Mouse (Mus musculus) intestine, embryonic 16.5 days (tissue): Measurements from ENCODE around the gene Eif5a. TPM values are rescaled to one million over a fixed set of nuclear protein-coding genes. Genes with fewer than 3 reads are reported as not detected.
A peak's percentile ranks its signal among the peaks of the same experiment; 100 is the strongest.

Source experiments
- ATAC-seq: fragments of 200-750 bp; cut with Nextera tagmentation; 2 replicates; pipeline ENCODE4 v1.8.0; 2017; ENCODE audit warnings: moderate TSS enrichment, moderate library complexity
- H3K27ac ChIP-seq: fragments of 300-500 bp; sonication (generic); 2 replicates; pipeline ENCODE4 v1.5.1; 2014; ENCODE audit warnings: mild to moderate bottlenecking, low read length
- H3K27me3 ChIP-seq: fragments of 300-500 bp; sonication (generic); replicated peaks from 2 replicates; pipeline ENCODE4 v1.6.1; 2014; ENCODE audit warnings: low read length, control low read depth, mixed read lengths; ENCODE audit not compliant: control insufficient read depth, insufficient read depth
- H3K36me3 ChIP-seq: fragments of 300-500 bp; sonication (generic); 2 replicates; pipeline ENCODE4 v1.6.1; 2014; ENCODE audit warnings: low read length, control low read depth; ENCODE audit not compliant: control insufficient read depth, insufficient read depth
- H3K4me1 ChIP-seq: fragments of 300-500 bp; sonication (generic); 2 replicates; pipeline ENCODE4 v1.6.1; 2014; ENCODE audit warnings: low read length, control low read depth, mixed read lengths; ENCODE audit not compliant: control insufficient read depth, insufficient read depth
- H3K4me2 ChIP-seq: fragments of 300-500 bp; sonication (generic); 2 replicates; pipeline ENCODE4 v1.6.1; 2014; ENCODE audit warnings: low read depth, low read length, control low read depth
- H3K4me3 ChIP-seq: fragments of 300-500 bp; sonication (generic); 2 replicates; pipeline ENCODE4 v1.5.1; 2014; ENCODE audit warnings: mild to moderate bottlenecking, low read length
- H3K9ac ChIP-seq: fragments of 300-500 bp; sonication (generic); 2 replicates; pipeline ENCODE4 v1.6.1; 2014; ENCODE audit warnings: low read depth, low read length
- H3K9me3 ChIP-seq: fragments of 300-500 bp; sonication (generic); 2 replicates; pipeline ENCODE4 v1.6.1; 2016; ENCODE audit warnings: low read length, control low read depth; ENCODE audit not compliant: control insufficient read depth
- WGBS: fragments of 180-500 bp; shearing (Covaris S2); extraction: QIAGEN DNeasy Blood & Tissue Kit; methylation state at CpG from one replicate; pipeline ENCODE4 v1.1.7; 2014; 5-methylcytosine and 5-hydroxymethylcytosine counted together
- polyA plus RNA-seq: library from polyadenylated mRNA; unstranded; fragments of >200 nt; fragmentation: Nextera tagmentation; extraction: Ambion mirVana; gene quantifications from 2 replicates; pipeline ENCODE4 v1.2.1, GENCODE M21; 2015

Eif5a gene
- polyA plus RNA-seq, 1 experiment from 2014 or later: 1,683 TPM

GRCm38 (mm10) chr11:69947337-69948065 is 25.7 kb upstream of the Eif5a start:
- peaks cover 6% of the 10 kb centered on the region for H3K4me1 ChIP-seq
- H3K27me3 ChIP-seq: no peaks in the 10 kb centered on the region
- H3K9me3 ChIP-seq: no peaks in the 10 kb centered on the region
- peak overlapping the region; percentile 54 for H3K9ac ChIP-seq
- peak; percentile 26 for ATAC-seq
- H3K27ac ChIP-seq: peak overlapping the region; percentile 53
- H3K36me3 ChIP-seq: no peaks in the 10 kb centered on the region; the same call in 1 of the 2 replicates
- peak overlapping the region; percentile 53 for H3K4me3 ChIP-seq
- WGBS: 3% methylated on average over 29 of the region's 29 CpGs
- peak overlapping the region; percentile 83 for H3K4me2 ChIP-seq

- Histone ChIP-seq H3K4me2 (peak overlapping the region; percentile 83), H3K9ac (0 out of 2 replicates have a peak overlapping the region, but pooled peaks have one; percentile 21), H3K4me1 (peaks cover 6% of the 10 kb centered on the region), H3K36me3 (no peaks in the 10 kb centered on the region; the same call in 1 of the 2 replicates), H3K9me3 (no peaks in the 10 kb centered on the region), H3K27ac (0 out of 2 replicates have a peak overlapping the region, but pooled peaks have one; percentile 53), H3K27me3 (no peaks in the 10 kb centered on the region), H3K4me3 (peak overlapping the region; percentile 53; the same call in 1 of the 2 replicates)
- 86% methylated on average over 18 of the region's 18 CpGs for WGBS
- no peak for ATAC-seq
Measured at GRCm38 (mm10) chr11:69945997-69946891, 24.5 kb upstream of the Eif5a start.

GRCm38 (mm10) chr11:69945216-69945615 is 23.5 kb upstream of the Eif5a start:
- H3K4me3 ChIP-seq: no peak overlapping the region
- H3K4me1 ChIP-seq: peaks cover 6% of the 10 kb centered on the region
- no peak for ATAC-seq
- no peaks in the 10 kb centered on the region; the same call in 1 of the 2 replicates for H3K36me3 ChIP-seq
- no peak overlapping the region for H3K4me2 ChIP-seq
- H3K9ac ChIP-seq: no peak overlapping the region
- 76% methylated on average over 13 of the region's 13 CpGs for WGBS
- no peaks in the 10 kb centered on the region for H3K27me3 ChIP-seq
- H3K9me3 ChIP-seq: no peaks in the 10 kb centered on the region
- no peak overlapping the region for H3K27ac ChIP-seq

- Histone ChIP-seq H3K27ac (no peak overlapping the region), H3K4me1 (peaks cover 23% of the 10 kb centered on the region), H3K4me3 (no peak overlapping the region), H3K36me3 (no peaks in the 10 kb centered on the region; the same call in 1 of the 2 replicates), H3K9me3 (no peaks in the 10 kb centered on the region), H3K9ac (no peak overlapping the region), H3K4me2 (no peak overlapping the region), H3K27me3 (0 out of 2 replicates have a peak, but pooled peaks cover 3% of the 10 kb centered on the region)
- 67% methylated on average over 4 of the region's 4 CpGs for WGBS
- no peak for ATAC-seq
Measured at GRCm38 (mm10) chr11:69940962-69941361, 19.2 kb upstream of the Eif5a start.

GRCm38 (mm10) chr11:69939731-69940130 is 18.0 kb upstream of the Eif5a start:
- Histone ChIP-seq H3K27me3 (0 out of 2 replicates have a peak, but pooled peaks cover 3% of the 10 kb centered on the region), H3K4me2 (no peak overlapping the region), H3K9me3 (no peaks in the 10 kb centered on the region), H3K4me1 (peaks cover 32% of the 10 kb centered on the region), H3K36me3 (no peaks in the 10 kb centered on the region; the same call in 1 of the 2 replicates), H3K27ac (no peak overlapping the region), H3K4me3 (no peak overlapping the region), H3K9ac (no peak overlapping the region)
- WGBS: 94% methylated on average over 17 of the region's 17 CpGs
- ATAC-seq: no peak

GRCm38 (mm10) chr11:69939181-69939580 is 17.4 kb upstream of the Eif5a start:
- no peaks in the 10 kb centered on the region; the same call in 1 of the 2 replicates for H3K36me3 ChIP-seq
- WGBS: 68% methylated on average over 5 of the region's 5 CpGs
- H3K4me2 ChIP-seq: no peak overlapping the region
- no peak overlapping the region for H3K9ac ChIP-seq
- ATAC-seq: no peak
- H3K4me3 ChIP-seq: no peak overlapping the region
- no peak overlapping the region for H3K27ac ChIP-seq
- peaks cover 35% of the 10 kb centered on the region for H3K4me1 ChIP-seq
- H3K9me3 ChIP-seq: no peaks in the 10 kb centered on the region
- H3K27me3 ChIP-seq: 0 out of 2 replicates have a peak, but pooled peaks cover 3% of the 10 kb centered on the region

GRCm38 (mm10) chr11:69938401-69938979 is 16.7 kb upstream of the Eif5a start:
- Histone ChIP-seq H3K9ac (no peak overlapping the region), H3K27ac (no peak overlapping the region), H3K9me3 (no peaks in the 10 kb centered on the region), H3K27me3 (0 out of 2 replicates have a peak, but pooled peaks cover 3% of the 10 kb centered on the region), H3K4me2 (no peak overlapping the region), H3K36me3 (no peaks in the 10 kb centered on the region), H3K4me1 (peaks cover 35% of the 10 kb centered on the region), H3K4me3 (no peak overlapping the region)
- no peak for ATAC-seq
- 27% methylated on average over 9 of the region's 9 CpGs for WGBS

- H3K4me2 ChIP-seq: no peak overlapping the region
- no peaks in the 10 kb centered on the region for H3K9me3 ChIP-seq
- H3K4me3 ChIP-seq: no peak overlapping the region
- peaks cover 35% of the 10 kb centered on the region for H3K4me1 ChIP-seq
- WGBS: 76% methylated on average over 5 of the region's 5 CpGs
- no peak for ATAC-seq
- 0 out of 2 replicates have a peak, but pooled peaks cover 3% of the 10 kb centered on the region for H3K27me3 ChIP-seq
- 0 out of 2 replicates have a peak overlapping the region, but pooled peaks have one; percentile 22 for H3K9ac ChIP-seq
- H3K27ac ChIP-seq: 0 out of 2 replicates have a peak overlapping the region, but pooled peaks have one; percentile 46
- H3K36me3 ChIP-seq: no peaks in the 10 kb centered on the region
Measured at GRCm38 (mm10) chr11:69937834-69938233, 16.1 kb upstream of the Eif5a start.
